Mouse (Mus musculus) left cerebral cortex, postnatal 25 days (tissue): Measurements from ENCODE around the gene Rab4b. TPM values are rescaled to one million over a fixed set of nuclear protein-coding genes. Genes with fewer than 3 reads are reported as not detected.

Experiments used
- DNase-seq, 2 experiments: peaks; one replicate each; pipeline ENCODE4 v3.0.0; 2022; ENCODE audit warnings: low spot score in 2 of 2, mixed read lengths in 1 of 2
- intact Hi-C: fragments of 180-260 bp; cut with DNase I; formaldehyde crosslinking; loops from one replicate; pipeline ENCODE4 v1.15.1; 2025
- total RNA-seq, 2 experiments: library from RNA; stranded (reverse); gene quantifications; 2 replicates each; pipeline ENCODE4 v1.2.3; 2021

Rab4b gene
- total RNA-seq, 2 experiments from 2014 or later, result 85.3 to 91.2 TPM

DNA sequence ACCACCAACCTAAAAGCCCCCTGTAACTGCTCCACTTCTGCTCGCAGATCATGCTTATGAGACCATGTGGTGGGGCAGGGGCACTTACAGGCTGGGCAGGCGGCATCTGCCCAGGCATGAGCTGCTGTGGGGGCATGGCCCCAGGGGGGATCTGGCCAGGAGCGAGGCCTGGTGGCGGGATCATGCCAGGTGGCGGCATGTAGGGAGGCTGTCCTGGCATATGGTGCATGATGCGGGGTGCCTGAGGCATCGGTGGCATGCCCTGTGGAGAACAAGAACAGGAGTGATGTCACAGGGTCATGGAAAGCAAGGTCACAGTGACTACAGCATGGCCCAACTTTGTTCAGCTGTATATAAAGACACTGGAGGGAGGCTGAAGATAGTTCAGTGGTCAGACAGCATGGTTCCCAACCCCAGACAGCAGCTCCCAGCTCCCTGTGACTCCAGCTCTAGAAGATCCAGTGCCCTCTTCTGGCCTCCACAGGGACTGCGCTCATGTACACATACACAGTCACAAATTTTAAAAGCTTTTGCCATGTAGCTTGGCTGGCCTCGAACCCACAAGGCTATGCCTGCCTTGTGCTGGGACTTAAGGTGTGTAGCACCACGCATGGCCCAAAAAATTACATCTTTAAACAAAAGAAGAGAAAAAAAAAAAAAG is 10.7 kb upstream of the Rab4b start:
- no peak for DNase-seq

DNA sequence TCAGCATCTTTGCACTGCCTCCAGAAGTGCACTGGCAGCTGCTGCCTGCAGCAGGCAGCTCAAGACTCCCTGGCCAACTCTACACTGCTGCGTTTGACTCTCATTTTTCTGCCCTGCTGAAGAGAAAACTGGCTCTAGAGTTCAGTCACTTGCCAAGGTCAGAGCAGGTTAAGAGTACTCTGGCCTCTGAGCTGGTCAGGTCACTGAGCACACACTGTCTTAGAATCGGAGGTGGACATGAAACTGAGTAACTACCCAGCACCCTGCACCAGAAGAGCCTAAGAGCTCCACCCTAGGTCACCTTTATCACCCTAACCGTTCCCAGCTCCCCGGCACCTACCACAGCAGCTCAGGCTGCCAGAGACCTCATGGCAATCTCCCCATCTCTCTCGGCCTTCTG is 7.3 kb upstream of the Rab4b start:
- intact Hi-C loops, result no loop called here
- no peak for DNase-seq

More for the DNA sequence above, 10.7 kb upstream of the Rab4b start:
- intact Hi-C loops, result no loop called here

- DNase-seq, result no peak
- intact Hi-C loops, result no loop called here
Observed at GRCm38 (mm10) chr7:27184964-27185363, 6.3 kb upstream of the Rab4b start.

DNA sequence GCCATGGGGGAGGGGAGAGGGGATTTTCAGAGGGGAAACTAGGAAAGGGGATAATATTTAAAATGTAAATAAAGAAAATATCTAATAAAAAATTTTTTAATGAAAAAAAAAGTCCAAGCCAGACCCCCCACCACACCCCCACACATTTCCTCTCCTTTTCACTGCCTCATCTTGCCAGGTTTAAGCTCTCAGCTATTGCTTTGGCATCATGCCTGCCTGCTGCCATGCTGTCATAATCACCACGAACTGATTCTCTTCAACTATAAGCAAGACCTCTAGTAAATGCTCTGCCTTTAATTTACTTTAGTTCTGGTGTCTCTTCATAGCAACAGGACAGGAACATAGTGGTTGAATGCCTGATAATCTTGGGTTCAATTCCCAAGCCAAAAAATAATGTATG is 3.8 kb upstream of the Rab4b start:
- intact Hi-C loops, result no loop called here
- no peak for DNase-seq

GRCm38 (mm10) chr7:27180837-27181695 is 2.4 kb upstream of the Rab4b start, which contains the start of the genes Gm21983 and Mia:
TSS of gene Gm21983 (minus strand) at chr7:27181086.
TSS of gene Mia (minus strand) at chr7:27181157.
- intact Hi-C loops, result no loop called here
- no peak for DNase-seq

DNA sequence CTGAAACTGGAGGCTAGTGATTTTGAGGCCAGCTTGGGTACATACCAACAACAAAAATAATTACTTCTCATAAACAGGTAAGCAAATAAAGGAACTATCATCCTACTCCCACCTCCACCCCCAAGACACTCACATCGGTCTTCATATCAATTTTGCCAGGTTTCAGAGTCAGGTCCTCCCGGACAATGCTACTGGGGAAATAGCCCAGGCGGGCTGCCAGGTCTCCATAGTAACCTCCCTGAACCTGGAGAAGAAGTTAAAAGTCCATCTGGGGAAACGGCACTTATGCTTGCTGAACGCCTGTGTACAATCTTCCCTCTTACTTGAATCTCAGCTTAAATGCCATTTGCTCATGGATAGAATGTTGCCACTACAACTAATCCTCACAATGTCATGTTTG is 1.3 kb upstream of the Rab4b start:
- no peak for DNase-seq
- intact Hi-C loops, result no loop called here

DNA sequence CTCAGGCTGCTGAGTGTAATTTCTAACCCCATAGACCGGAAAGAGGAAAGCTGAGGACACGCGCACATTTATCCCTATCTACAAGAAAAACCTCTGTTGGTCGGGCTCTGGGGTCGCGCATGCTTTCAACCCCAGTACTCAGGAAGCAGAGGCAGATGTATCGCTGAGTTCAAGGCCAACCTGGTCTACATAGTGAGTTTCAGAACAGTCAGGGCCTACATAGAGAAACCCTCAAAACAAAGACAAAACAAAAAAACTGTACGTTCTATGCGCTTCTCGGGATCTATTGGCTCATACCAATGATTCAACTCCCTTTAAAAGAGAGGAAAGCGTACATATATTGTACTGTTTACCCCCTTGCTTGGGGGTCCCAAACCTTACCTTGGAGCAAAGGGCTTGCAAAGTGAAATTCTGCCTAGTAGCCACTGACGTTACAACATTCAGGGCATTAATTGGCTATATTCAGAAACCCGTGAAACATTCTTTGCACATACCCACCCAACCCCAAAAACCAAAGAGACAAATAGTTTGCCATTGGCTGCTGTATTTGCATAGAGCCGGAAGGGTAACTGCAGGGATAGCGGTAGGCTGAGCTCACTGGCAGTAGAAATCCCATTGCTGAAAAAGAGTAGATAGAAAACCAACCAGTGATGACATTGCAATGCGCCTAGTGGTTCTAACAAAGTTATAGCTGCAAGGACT is 672 bp upstream of the Rab4b start:
- intact Hi-C loops, result loop anchor here (2.0 kb wide), 1 partner anchor 15 kb away; the partner anchor contains the start of gene BC024978

DNA sequence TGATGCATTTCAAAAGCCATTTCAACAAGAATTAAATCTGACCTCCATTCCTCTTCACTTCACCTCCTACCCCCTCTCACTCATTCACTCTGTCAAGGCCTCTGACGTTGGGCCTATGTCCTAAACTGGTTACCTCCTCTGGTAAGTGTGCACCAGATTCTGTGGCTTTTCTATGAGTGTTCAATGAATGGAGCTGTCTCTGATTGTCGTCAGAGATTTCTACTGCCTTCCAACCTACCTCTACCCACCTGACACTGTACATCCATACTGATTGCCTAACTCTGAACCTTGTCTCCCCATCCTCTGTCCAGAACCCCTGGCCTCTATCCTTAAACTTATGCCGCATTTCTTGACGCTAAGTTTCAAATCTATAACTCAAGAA is 763 bp downstream of the Rab4b start:
- intact Hi-C loops, result loop anchor here (1.0 to 2.0 kb wide), 2 partner anchors 17 to 54 kb away; partner anchors contain the start of gene BC024978
- no peak for DNase-seq

More for the DNA sequence above, 672 bp upstream of the Rab4b start:
- DNase-seq, result no peak

GRCm38 (mm10) chr7:27174896-27175295 is 3.8 kb downstream of the Rab4b start:
- intact Hi-C loops, result no loop called here

GRCm38 (mm10) chr7:27174496-27174895 is 4.2 kb downstream of the Rab4b start:
- DNase-seq, result no peak
- intact Hi-C loops, result no loop called here

More at GRCm38 (mm10) chr7:27174896-27175295, 3.8 kb downstream of the Rab4b start:
- DNase-seq, result no peak

GRCm38 (mm10) chr7:27170981-27171380 is 7.7 kb downstream of the Rab4b start:
- no peak for DNase-seq
- intact Hi-C loops, result no loop called here

DNA sequence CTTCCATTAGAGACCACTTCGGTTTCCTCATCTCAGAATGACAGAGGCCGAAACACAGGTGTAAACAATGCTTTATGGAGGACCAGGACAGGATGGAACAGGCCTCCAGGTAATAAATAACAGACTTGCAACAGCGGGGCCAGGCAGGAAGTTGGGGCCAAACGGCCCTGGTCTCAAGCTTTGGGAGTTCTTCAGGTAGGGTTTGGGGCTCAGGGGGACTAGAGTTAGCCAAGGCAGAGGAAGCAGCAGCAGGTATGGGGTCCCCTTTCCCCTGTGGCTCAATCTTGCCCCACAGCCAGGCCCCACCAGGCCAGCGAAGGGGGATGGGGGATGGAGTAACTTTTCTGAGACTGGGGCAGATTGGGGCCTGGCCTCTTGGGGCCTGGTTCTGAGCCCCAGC is 10.3 kb downstream of the Rab4b start:
- DNase-seq, result no peak
- intact Hi-C loops, result loop anchor here (5.0 kb wide), 1 partner anchor 59 kb away; the partner anchor contains the start of gene Itpkc

DNA sequence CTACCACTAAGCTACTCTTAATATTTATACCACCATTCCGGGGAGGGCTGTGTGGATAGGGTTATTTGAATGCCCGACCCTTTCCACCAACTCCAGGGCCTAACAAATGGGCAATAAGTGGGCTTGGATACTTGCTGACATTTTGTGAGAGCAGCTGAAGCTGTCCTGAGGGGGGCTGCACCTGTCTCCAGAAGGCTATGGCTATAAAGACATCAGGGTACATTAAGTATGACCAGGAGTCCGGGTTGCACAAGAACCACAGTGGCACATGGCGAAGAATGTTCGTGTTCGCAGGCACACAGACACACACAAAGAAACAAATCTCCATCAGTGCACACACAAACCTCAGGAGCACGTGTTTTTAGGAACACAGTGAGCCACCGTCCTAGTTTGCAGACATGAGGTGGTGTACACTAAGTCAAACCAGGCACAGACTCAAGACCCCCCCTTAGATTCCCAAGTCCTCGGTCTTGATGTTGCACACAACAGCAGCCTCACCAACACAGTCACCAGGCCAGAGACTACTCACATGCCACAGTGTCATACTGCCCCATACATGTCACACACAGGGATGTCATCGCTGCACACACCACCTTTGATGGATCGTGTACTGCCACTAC is 11.1 kb downstream of the Rab4b start:
- intact Hi-C loops, result loop anchor here (5.0 kb wide), 1 partner anchor 60 kb away; the partner anchor contains the start of gene Itpkc
- DNase-seq, result no peak

DNA sequence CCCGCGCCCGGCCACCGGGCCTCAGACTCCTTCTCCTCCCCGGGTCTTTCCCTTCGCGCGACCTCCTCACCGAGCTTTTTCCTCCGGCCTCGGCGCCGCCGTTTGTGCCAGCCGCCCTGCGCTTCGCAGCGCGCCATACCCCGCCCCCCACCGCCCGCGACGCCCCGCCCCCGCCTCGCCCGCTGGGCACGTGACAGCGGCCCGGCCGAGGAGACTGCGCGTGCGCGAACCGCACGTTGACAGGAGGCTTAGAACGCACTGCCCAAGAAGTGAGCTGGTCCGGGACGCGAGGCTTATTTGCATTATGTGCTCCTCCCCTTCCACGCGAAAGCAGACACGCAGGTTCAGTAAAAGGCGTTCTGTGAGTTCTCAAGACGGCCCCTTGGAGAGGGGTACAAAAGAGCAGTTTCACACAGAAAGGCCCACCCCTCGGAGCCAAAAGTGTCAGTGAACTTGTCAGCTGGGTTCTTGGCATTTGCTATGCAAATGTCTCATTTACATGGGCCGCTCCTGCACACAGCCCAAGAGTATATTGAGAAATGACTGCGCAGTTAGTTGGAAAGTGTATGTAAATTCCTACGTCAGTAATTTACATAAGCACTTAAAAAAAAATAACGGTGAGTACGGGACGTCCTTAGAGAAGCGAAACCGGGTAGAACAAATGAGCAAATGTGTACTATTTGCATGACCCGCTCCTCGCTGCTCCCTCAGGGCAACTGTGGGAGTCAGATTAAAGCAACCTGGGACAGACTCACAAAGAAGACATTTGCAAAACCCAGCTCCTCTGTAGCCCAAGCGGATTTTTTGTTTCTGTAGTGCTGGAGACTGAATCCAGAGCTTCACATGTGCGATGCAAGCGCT is 11.9 kb downstream of the Rab4b start, which contains the start of gene Egln2:
Gene Egln2, minus strand, starts transcription at position 189 of the 861 bp plus-strand sequence.
- DNase-seq, result peak; percentile 97
- intact Hi-C loops, result loop anchor here (5.0 kb wide), 1 partner anchor 60 kb away; the partner anchor contains the start of gene Itpkc

GRCm38 (mm10) chr7:27166229-27166613 is 12.5 kb downstream of the Rab4b start:
- intact Hi-C loops, result loop anchor here (5.0 kb wide), 1 partner anchor 61 kb away; the partner anchor contains the start of gene Itpkc
- DNase-seq, result peak; percentile 67 to 78

DNA sequence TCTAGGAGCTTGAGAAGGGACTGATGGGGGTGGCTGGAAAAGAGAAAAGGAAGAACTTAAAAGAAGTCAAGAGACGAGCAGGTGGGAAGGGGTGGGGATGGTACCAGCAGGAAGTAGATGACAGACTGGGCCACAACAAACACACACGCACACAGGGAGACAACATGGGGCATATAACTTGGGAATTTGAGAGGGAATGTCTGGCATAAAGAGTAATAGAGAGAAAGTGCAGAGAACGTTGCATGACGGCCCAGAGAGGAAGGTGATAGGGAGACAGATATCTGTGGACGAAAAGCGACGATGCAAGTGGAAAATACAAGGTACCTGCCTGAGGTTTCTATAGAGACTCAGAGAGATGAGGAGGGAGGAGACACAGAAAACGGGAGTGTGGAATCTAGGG is 13.0 kb downstream of the Rab4b start:
- intact Hi-C loops, result loop anchor here (5.0 kb wide), 1 partner anchor 62 kb away; the partner anchor contains the start of gene Itpkc
- no peak for DNase-seq

GRCm38 (mm10) chr7:27165007-27165655 is 13.6 kb downstream of the Rab4b start:
- intact Hi-C loops, result loop anchor here (5.0 kb wide), 1 partner anchor 62 kb away; the partner anchor contains the start of gene Itpkc

More at GRCm38 (mm10) chr7:27165007-27165655, 13.6 kb downstream of the Rab4b start:
- no peak for DNase-seq
